Mouse (Mus musculus): ENCODE results near the gene Gpr12. TPM values are rescaled to one million over a fixed set of nuclear protein-coding genes. Genes with fewer than 3 reads are reported as not detected.
"Not testable (repeated sequence)": the region's sequence is repeated elsewhere in the genome, so short reads cannot be mapped to it uniquely, and the experiment has no call there.

Gpr12 gene
- total RNA-seq (2014; fragmentation: Nextera tagmentation), result not detected in 2 replicates
- not detected in 2 replicates for total RNA-seq (2017)

DNA sequence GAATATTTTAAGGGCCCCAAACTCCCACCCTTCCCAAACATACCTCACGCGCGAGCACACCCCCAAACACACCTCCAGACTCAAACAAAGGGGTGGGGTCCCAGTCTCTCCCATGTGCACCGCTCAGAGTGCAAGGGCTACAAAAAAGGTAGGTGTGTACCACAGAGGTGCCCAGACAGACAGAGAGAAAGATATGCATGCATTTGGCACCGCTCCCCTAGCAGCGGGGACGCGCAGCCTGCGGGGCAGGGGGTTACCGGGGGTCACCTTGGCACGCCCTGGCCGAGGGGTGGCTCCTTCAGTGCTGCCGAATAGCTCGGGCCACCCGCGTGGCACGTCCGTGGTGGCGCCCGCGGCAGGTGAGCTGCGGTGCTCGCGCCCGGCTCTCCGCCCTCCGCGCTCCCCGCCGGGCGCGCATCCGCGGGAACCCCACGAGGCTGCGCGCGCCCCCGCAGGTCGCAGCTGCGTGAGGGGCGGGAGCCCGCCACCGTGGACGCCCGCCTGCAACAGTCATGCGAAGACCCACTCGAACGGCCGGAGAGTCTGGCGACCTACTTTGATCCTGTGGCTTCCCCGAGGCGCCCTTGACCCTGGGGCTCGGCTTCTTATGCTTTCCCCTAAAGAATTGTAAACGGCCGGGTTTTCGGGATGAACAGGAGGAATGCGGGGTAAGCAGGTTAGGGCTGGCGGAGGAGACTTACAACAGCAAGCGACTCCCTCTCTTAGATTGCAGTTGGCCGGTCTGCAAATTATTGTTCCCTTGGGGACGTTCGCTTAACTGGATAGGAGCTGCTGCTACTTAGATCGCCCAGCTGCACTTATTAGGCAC is at the start of gene Gpr12:
Gene Gpr12, minus strand, starts transcription at position 762 of the 829 bp plus-strand sequence.
- ATAC-seq (replicated peaks; ENCODE audit: poor library complexity, severe bottlenecking), result peak; percentile 20; the same call in 1 of the 2 replicates

DNA sequence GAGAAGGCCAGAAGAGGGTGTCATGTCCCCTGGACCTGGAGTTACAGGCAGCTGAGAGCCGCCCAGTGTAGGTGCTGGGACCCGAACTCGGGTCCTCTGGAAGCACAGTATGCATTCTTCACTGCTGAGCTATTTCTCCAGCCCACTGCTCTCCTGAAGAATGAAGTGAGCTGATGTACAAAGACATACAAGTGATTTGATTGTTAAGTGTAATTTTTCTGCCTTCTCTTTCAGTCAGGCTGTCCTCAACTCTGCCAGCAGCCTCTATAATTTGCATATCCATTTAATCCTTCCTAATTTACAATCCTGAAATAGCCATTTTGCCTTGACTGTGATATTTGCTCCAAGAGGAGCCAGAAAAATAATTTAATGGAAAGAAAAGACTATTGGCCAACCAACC is 46.6 kb upstream of the Gpr12 start:
- no peak for ATAC-seq (replicated peaks; ENCODE audit: poor library complexity, severe bottlenecking)

GRCm38 (mm10) chr5:146630961-146631360 is 45.9 kb upstream of the Gpr12 start:
- ATAC-seq (replicated peaks; ENCODE audit: poor library complexity, severe bottlenecking), result no peak

DNA sequence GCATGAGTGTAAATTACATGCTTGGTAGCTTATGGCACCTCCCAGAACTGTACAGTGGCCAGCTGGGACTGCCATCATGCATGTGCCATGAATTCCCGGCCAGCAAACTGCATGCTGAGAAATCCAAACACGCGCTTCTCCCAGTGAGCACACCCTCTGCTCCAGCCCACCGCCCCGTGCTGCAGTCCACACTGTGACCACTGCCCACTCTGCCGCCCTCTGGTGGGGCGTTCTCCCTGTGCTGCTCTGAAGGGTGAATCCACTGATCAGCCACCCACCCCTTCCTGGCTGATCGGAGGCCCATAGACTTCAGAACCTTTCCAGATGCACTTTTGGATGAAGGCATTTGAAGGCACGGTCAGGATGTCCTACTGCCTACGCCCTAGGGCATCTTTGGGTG is 44.6 kb upstream of the Gpr12 start:
- no peak for ATAC-seq (replicated peaks; ENCODE audit: poor library complexity, severe bottlenecking)

GRCm38 (mm10) chr5:146628804-146629203 is 43.8 kb upstream of the Gpr12 start:
- ATAC-seq (replicated peaks; ENCODE audit: poor library complexity, severe bottlenecking), result no peak

DNA sequence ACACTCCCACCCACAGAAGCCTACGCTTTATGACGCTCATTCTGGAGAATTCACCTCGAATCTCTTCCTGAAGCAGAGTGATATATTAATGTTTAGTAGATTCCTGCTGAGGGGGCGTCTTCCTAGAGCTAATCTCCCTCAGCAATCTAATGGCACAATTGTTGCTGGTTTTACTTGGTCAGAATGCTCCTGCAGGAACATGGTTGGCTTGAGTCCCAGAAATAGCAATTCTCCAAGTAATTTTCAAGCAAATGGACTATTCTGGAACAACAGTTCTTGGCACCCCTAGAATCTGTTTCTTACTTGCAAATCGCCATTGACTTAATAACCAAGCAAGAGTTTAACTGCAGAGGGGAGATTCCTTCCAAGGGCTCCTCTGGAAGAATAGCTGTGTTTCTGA is 42.9 kb upstream of the Gpr12 start:
- no peak for ATAC-seq (replicated peaks; ENCODE audit: poor library complexity, severe bottlenecking)

- no peak for ATAC-seq (replicated peaks; ENCODE audit: poor library complexity, severe bottlenecking)
Observed at GRCm38 (mm10) chr5:146625635-146626311, 40.7 kb upstream of the Gpr12 start.

- ATAC-seq (replicated peaks; ENCODE audit: poor library complexity, severe bottlenecking), result no peak
Observed at GRCm38 (mm10) chr5:146611830-146612229, 26.8 kb upstream of the Gpr12 start.

- ATAC-seq (replicated peaks; ENCODE audit: poor library complexity, severe bottlenecking), result no peak
Observed at GRCm38 (mm10) chr5:146611009-146611408, 26.0 kb upstream of the Gpr12 start.

- no peak for ATAC-seq (replicated peaks; ENCODE audit: poor library complexity, severe bottlenecking)
Observed at GRCm38 (mm10) chr5:146609646-146610045, 24.6 kb upstream of the Gpr12 start.

- no peak for ATAC-seq (replicated peaks; ENCODE audit: poor library complexity, severe bottlenecking)
Observed at GRCm38 (mm10) chr5:146607816-146608215, 22.8 kb upstream of the Gpr12 start.

DNA sequence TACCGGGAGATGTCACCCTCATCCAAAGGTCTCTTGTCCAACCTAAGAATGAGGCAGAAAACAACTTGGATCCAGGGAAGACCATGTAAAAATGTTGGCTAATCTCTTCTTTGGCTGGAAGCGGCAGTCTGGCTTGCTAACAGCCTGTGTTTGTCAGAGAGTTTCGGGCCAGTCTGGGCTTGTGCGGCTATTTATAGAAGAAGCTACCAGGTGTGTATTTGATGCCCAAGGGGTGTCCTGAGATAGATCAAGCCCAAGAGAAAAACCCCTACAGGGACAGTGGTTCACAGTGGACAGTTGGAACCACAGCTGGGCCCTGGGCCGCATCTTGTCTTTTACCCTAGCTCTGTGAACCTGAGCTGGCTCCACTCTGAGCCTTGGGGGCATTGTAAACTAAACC is 21.9 kb upstream of the Gpr12 start:
- ATAC-seq (replicated peaks; ENCODE audit: poor library complexity, severe bottlenecking), result no peak

GRCm38 (mm10) chr5:146606221-146606620 is 21.2 kb upstream of the Gpr12 start:
- ATAC-seq (replicated peaks; ENCODE audit: poor library complexity, severe bottlenecking), result no peak

- no peak for ATAC-seq (replicated peaks; ENCODE audit: poor library complexity, severe bottlenecking)
Observed at GRCm38 (mm10) chr5:146599970-146600369, 14.9 kb upstream of the Gpr12 start.

GRCm38 (mm10) chr5:146599216-146599615 is 14.2 kb upstream of the Gpr12 start:
- not testable (repeated sequence) for ATAC-seq (replicated peaks; ENCODE audit: poor library complexity, severe bottlenecking)

DNA sequence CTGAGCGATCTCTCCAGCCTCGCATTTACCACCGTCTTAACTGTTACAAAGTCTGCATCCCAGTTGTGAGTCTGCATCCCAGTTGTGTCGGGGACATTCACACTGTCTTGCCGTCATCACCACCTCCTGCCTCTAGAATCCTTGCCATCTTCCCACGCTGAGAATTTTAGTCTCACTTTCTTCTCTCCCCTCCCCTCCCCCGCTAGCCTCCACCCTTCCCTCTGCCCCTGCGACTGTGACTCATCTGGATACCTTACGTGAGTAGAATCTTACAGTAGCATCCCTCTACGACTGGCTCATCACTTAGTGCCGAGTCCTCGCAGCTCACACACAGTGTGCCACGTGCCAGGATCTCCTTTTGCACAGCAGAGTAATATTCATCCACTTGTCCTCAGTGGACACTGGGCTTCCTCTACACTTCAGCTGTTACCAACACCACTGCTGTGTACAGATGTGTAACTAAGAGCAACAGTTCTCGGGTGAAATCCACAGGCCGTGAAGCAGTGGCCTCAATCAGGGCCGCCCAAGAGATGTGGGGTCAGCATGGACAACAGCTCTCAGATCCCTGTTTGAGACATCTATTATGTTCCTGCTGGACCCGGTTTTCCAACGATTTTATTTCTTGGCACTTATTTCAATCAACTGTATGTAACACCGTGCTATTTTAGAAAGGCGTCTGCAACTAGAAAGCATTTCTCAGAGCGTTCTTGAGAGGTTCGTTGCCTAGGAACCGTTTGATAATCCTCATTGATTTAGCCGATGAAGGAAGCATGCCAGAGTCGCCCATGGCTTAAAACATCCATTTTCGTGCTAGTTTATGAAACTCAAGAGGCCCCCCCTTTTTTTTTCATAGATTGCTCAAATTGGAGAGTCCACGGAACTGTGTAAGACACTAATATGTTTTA is 13.4 kb upstream of the Gpr12 start:
- ATAC-seq (replicated peaks; ENCODE audit: poor library complexity, severe bottlenecking), result no peak

- ATAC-seq (replicated peaks; ENCODE audit: poor library complexity, severe bottlenecking), result peak; percentile 66
Observed at GRCm38 (mm10) chr5:146597503-146597874, 12.4 kb upstream of the Gpr12 start.

DNA sequence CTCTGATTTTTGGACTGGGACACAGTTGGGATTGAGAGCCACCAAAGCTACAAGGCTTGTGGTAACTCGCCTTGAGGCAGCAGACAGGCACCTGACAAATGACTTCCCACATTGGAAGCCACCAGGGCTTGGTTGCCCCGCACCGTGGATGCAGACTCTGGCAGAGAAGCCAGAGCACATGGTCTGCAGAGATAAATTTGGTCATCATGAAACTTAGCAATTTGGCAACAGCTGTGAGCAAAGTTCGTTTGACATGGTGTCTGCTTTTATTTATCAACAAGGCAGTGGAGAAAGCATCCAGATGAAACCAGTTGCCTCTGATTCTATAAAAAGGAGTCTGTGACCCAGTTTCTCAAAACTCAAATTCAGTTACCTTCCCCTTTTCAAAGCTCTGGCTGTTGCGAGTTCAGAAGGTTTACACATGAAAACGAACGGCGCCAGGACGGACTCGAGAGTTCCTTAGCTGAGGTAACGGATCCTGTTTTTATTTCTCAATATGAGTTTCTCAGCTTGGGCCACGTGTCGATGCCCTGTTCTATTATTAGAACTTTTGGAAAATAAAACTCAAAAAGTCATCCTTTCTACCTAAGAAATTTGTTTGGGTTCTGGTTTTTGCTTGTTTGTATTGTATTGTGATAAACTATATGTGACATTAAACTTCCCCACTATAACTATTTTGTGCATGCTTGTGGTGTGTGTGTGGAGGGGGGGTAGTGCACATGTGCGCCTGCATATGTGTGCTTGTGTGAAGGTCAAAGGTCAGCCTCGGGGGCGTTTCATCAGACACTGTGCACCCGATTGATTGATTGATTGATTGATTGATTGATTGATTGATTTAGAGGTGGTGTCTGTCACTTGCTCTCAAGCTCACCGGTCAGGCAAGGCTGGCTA is 11.8 kb upstream of the Gpr12 start:
- ATAC-seq (replicated peaks; ENCODE audit: poor library complexity, severe bottlenecking), result peak; percentile 70

DNA sequence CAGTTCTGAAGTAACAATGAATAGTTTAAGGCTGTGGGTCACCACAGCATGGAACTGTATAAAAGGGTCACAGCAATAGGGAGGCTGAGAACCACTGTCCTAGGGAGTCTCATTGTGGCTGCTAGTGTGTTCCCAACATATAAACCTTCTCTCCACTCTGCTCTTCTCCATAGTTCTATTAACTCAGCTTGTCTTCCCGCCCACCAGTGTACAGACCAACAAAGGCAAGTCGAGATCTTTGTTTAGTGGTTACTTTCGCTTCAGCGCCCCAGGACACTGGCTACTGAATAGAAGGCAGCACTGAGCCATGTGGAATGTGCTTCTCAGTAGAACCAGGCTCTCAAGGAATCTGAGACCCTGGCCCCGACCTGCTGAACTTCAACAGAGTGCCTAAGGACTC is 7.5 kb upstream of the Gpr12 start:
- ATAC-seq (replicated peaks; ENCODE audit: poor library complexity, severe bottlenecking), result no peak

GRCm38 (mm10) chr5:146591636-146592035 is 6.6 kb upstream of the Gpr12 start:
- ATAC-seq (replicated peaks; ENCODE audit: poor library complexity, severe bottlenecking), result no peak
